Mouse (Mus musculus): ENCODE results near the gene Mogs.

DNA sequence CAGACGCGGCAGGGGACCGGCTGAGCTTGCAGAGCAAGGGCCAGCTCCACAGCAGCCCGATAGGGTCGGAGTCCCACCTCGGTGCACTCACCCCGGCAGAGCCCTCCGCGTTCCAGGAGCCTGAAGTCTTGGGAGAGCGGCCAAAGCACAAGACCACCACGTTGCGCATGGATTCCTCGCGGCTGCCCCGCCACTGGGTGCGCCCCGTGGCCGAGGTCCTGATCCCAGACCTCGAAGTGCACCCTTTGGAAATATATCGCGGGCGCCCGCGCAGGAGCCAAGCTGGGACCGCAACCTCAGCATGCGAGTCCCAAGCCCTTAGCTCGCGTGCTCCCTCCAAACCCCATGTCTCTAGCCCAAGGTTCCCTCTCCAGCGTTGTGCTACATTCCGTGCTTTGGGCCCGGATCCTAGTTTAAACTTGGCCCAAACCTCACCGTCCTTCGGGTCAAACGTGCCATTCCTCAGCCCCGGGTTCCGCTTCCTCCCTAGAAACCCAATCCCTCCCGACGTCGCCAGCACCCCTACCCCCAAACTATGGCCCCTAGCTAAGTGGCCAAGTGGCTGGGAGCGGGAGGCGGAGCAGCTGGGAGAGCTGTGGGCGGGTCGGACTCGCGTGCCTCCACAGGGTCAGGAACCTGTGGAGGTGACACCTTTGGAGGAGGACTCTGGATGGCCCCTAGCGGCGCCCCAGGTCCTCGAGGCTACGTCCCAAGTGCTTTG lies 46.8 kb downstream of the Mogs start:
- TF ChIP-seq CTCF (IDR thresholded peaks at IDR 0.05; ENCODE audit: low read depth) (no peak), EP300 (IDR thresholded peaks at IDR 0.05; ENCODE audit: low read depth) (no peak)

All from heart, postnatal 0 days (tissue).